Mouse (Mus musculus) bone marrow macrophage, adult 2 months (primary cell): ENCODE data around the gene Rnase1.

Source experiments
- CTCF ChIP-seq: IDR thresholded peaks from 2 replicates; pipeline ENCODE4 v1.5.1; 2012; ENCODE audit warnings: low read depth, mild to moderate bottlenecking, low read length, moderate library complexity
- POLR2A ChIP-seq: IDR thresholded peaks from 2 replicates; pipeline ENCODE4 v1.6.1; 2012; ENCODE audit warnings: mild to moderate bottlenecking, low read depth, low read length, borderline replicate concordance

- no peak for TF ChIP-seq POLR2A
- no peak for TF ChIP-seq CTCF
Observed at GRCm38 (mm10) chr14:51106449-51106967, 40.1 kb downstream of the Rnase1 start.
